Mouse (Mus musculus) hindbrain, embryonic 14.5 days (tissue): Measurements from ENCODE around the gene Cd40lg. TPM values are rescaled to one million over a fixed set of nuclear protein-coding genes. Genes with fewer than 3 reads are reported as not detected.

Experiments
- ATAC-seq: fragments of 200-750 bp; cut with Nextera tagmentation; 2 replicates; pipeline ENCODE4 v1.8.0; 2017; ENCODE audit warnings: moderate number of reproducible peaks, mild to moderate bottlenecking, moderate TSS enrichment, moderate library complexity; ENCODE audit not compliant: low FRiP score
- DNase-seq: peaks from one replicate; pipeline ENCODE4 v3.0.0-alpha.2; 2015; ENCODE audit warnings: low spot score
- H3K27ac ChIP-seq: fragments of 300-500 bp; sonication (generic); 2 replicates; pipeline ENCODE4 v1.5.1; 2014; ENCODE audit warnings: mild to moderate bottlenecking, moderate library complexity
- H3K27me3 ChIP-seq: fragments of 300-500 bp; sonication (generic); 2 replicates; pipeline ENCODE4 v1.6.1; 2014; ENCODE audit warnings: mild to moderate bottlenecking, low read length, mixed read lengths; ENCODE audit not compliant: control insufficient read depth, insufficient read depth
- H3K36me3 ChIP-seq: fragments of 300-500 bp; sonication (generic); replicated peaks from 2 replicates; pipeline ENCODE4 v1.6.1; 2014; ENCODE audit not compliant: control insufficient read depth, insufficient read depth
- H3K4me1 ChIP-seq: fragments of 300-500 bp; sonication (generic); replicated peaks from 2 replicates; pipeline ENCODE4 v1.6.1; 2014; ENCODE audit warnings: antibody characterized with exemption, low read length, mixed read lengths; ENCODE audit not compliant: control insufficient read depth, insufficient read depth
- H3K4me2 ChIP-seq: fragments of 300-500 bp; sonication (generic); replicated peaks from 2 replicates; pipeline ENCODE4 v1.6.1; 2014; ENCODE audit warnings: mild to moderate bottlenecking, moderate library complexity
- H3K4me3 ChIP-seq: fragments of 300-500 bp; sonication (generic); replicated peaks from 2 replicates; pipeline ENCODE4 v1.5.1; 2014; ENCODE audit warnings: mild to moderate bottlenecking, low read length
- H3K9ac ChIP-seq: fragments of 300-500 bp; sonication (generic); 2 replicates; pipeline ENCODE4 v1.6.1; 2014
- H3K9me3 ChIP-seq: fragments of 300-500 bp; sonication (generic); 2 replicates; pipeline ENCODE4 v1.6.1; 2016; ENCODE audit warnings: low read length; ENCODE audit not compliant: control insufficient read depth
- WGBS: fragments of 180-500 bp; shearing (Covaris S2); extraction: QIAGEN DNeasy Blood & Tissue Kit; methylation state at CpG from one replicate; pipeline ENCODE4 v1.1.7; 2014; 5-methylcytosine and 5-hydroxymethylcytosine counted together
- polyA plus RNA-seq: library from polyadenylated mRNA; unstranded; fragments of >200 nt; fragmentation: Nextera tagmentation; extraction: Ambion mirVana; gene quantifications from 2 replicates; pipeline ENCODE4 v1.2.1, GENCODE M21; 2014

The Cd40lg gene
- not detected in 2 replicates for polyA plus RNA-seq

DNA sequence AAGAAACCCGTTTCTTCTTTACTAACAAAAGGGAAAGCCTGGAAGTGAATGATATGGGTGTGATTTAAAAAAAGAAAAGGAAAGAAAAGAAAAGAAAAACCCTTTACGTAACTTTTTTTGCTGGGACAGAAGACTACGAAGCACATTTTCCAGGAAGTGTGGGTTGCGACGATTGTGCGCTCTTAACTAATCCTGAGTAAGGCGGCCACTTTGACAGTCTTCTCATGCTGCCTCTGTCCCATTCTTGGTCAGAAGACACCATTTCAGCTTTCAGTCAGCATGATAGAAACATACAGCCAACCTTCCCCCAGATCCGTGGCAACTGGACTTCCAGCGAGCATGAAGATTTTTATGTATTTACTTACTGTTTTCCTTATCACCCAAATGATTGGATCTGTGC, at the start of gene Cd40lg:
Gene Cd40lg, plus strand, starts transcription at position 268 of the 400 bp plus-strand sequence.
- Histone ChIP-seq H3K9me3 (no peaks in the 10 kb centered on the region), H3K4me2 (no peak within 1 kb of the TSS), H3K9ac (no peak within 1 kb of the TSS), H3K27me3 (no peaks in the 10 kb centered on the region), H3K27ac (no peak within 1 kb of the TSS), H3K4me3 (no peak within 1 kb of the TSS), H3K36me3 (no peaks in the 10 kb centered on the region), H3K4me1 (no peaks in the 10 kb centered on the region)
- WGBS = 91% methylated on average over 9 of the region's 9 CpGs
- ATAC-seq = no peak
- no peak for DNase-seq

DNA sequence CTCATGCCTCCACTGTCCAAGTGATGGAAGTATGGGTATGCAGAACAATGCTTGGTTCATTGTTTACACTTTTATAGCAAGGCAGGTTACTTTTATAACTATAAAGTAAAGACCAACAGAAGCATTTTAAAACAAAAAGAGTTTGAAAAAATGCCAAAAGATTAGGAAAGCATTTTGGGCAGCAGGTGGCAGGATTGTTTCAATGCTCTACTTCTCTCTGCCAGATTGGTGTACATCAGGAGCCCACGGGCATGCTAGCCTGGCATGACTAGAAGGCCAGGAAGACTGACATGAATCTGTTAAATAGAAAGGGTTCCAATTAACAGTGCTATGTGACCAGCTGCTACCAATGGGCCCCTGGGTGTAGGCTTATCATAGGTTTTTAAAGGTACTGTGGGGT, 45.4 kb upstream of the Cd40lg start:
- 67% methylated on average over 1 of the region's 1 CpGs for WGBS
- DNase-seq (no peak), ATAC-seq (no peak)
- Histone ChIP-seq H3K4me3 (no peak overlapping the region), H3K27ac (no peak overlapping the region), H3K27me3 (no peaks in the 10 kb centered on the region), H3K9ac (no peak overlapping the region), H3K4me2 (no peak overlapping the region), H3K36me3 (no peaks in the 10 kb centered on the region), H3K9me3 (no peaks in the 10 kb centered on the region), H3K4me1 (no peaks in the 10 kb centered on the region)

DNA sequence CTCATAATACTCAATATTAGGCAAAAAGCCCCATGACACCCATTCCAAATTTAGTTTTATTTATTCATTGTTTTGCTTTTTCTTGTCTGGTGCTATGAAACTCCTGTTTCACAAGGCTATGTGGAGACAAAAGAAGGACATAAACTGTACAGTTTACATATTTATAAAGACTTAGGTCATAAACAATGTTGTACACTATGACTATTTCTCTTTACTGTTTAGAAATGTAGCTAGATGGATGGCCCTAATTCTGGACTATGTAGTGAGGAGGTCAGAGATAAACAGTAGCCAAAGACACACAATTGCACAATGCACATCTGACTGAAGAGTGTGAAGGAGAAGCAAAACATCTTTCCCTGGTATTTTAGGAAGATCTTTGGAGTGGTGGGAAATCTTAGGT, 40.7 kb upstream of the Cd40lg start:
- Histone ChIP-seq H3K36me3 (no peaks in the 10 kb centered on the region), H3K27ac (no peak overlapping the region), H3K4me1 (no peaks in the 10 kb centered on the region), H3K9me3 (no peaks in the 10 kb centered on the region), H3K27me3 (no peaks in the 10 kb centered on the region), H3K4me2 (no peak overlapping the region), H3K4me3 (no peak overlapping the region), H3K9ac (no peak overlapping the region)
- DNase-seq = no peak
- ATAC-seq = no peak

DNA sequence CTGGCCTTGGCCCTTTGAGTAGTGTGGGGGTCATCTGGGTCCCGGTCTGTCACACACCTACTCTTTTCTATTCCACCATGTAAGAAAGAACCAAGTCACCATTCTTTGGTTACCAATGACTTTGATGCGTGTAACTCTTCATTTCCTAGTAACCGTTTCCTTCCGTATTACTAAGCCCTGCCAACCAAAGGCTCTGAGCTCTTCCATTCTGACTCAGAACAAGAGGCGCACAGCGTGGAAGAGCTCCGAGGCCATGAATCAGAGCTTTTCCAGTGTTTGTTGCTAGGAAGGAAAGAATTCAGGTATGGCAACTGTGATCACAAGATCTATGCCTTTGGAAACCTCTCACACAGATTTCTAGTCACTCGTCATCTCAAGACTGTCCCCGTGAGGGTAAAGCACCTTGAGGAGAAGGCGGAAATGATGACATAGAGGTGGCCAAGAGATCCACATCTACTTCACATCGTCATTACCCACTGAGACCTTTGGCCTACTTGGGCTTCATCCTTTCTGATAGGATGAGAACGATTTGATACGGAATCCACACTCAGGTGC, 34.6 kb upstream of the Cd40lg start:
- Histone ChIP-seq H3K4me2 (no peak overlapping the region), H3K9ac (no peak overlapping the region), H3K27ac (no peak overlapping the region), H3K4me3 (no peak overlapping the region), H3K4me1 (no peaks in the 10 kb centered on the region), H3K27me3 (no peaks in the 10 kb centered on the region), H3K36me3 (no peaks in the 10 kb centered on the region), H3K9me3 (no peaks in the 10 kb centered on the region)
- ATAC-seq (no peak), DNase-seq (no peak)
- WGBS = 95% methylated on average over 13 of the region's 13 CpGs

DNA sequence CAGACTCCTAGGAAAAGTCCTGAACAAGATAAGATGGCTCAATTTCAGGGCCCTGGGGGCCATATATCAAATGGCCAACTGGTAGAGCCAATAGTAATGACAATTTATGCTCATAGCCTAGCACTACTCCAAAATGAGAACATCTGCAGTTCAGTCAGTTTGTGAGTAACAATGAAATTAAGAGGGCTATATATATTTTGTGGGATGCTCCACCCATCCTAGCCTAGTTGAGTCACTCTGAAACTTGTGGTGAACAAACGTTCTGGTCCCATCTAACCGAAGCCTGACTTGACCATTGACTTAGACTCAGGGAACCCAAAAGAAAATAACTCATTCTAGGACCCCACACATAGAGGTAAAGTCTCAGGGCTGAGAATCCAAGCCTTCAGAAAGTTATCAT, 29.5 kb upstream of the Cd40lg start:
- H3K9ac ChIP-seq = no peak overlapping the region
- H3K27ac ChIP-seq = no peak overlapping the region
- H3K4me3 ChIP-seq = no peak overlapping the region
- no peaks in the 10 kb centered on the region for H3K4me1 ChIP-seq
- H3K36me3 ChIP-seq = no peaks in the 10 kb centered on the region
- DNase-seq (no peak), ATAC-seq (no peak)
- H3K27me3 ChIP-seq = no peaks in the 10 kb centered on the region
- no peak overlapping the region for H3K4me2 ChIP-seq
- WGBS = 82% methylated on average over 2 of the region's 2 CpGs
- H3K9me3 ChIP-seq = no peaks in the 10 kb centered on the region

DNA sequence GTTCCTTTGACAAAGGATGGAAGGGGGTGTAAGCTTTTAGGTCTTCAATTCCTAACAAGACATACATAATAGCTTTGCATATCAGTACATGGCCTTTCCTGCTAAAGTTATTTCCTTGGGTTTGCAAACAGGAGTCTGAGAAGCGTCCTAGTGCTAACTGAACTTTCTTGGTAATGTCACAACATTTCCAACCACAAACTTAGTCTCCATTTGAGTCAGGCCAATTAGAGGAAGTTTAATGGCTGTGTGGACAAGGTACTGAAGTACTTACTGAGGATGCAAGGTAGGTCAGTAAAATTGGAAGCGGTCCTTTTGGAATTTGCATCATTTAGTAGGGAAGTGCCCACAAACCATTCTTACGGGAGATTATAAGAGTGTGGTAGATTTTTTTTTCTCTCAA, 28.6 kb upstream of the Cd40lg start:
- no peaks in the 10 kb centered on the region for H3K9me3 ChIP-seq
- no peaks in the 10 kb centered on the region for H3K27me3 ChIP-seq
- no peak overlapping the region for H3K9ac ChIP-seq
- H3K4me2 ChIP-seq = no peak overlapping the region
- H3K4me1 ChIP-seq = no peaks in the 10 kb centered on the region
- ATAC-seq (no peak), DNase-seq (no peak)
- H3K36me3 ChIP-seq = no peaks in the 10 kb centered on the region
- H3K27ac ChIP-seq = no peak overlapping the region
- no peak overlapping the region for H3K4me3 ChIP-seq
- 94% methylated on average over 3 of the region's 3 CpGs for WGBS

DNA sequence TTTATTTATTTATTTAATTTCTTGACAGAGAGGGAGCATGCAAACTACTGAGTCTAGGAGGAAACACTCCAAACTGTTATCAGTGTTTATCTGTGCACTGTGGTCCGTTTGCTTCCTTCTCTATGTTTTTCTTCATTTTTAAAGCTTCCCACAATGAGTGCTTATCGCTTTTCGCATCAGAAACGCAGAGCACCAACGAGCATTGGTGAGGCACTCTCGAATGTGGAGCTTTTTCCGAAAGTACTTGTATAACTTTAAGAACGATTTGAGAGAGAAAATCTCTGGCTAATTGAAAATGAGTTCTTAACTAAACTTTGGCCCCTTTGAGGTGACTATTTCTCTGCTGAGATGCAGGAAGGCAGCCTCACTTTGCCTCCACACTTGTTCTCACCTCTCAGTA, 24.6 kb upstream of the Cd40lg start:
- Histone ChIP-seq H3K9me3 (no peaks in the 10 kb centered on the region), H3K4me1 (no peaks in the 10 kb centered on the region), H3K9ac (no peak overlapping the region), H3K36me3 (no peaks in the 10 kb centered on the region), H3K27me3 (no peaks in the 10 kb centered on the region), H3K4me3 (no peak overlapping the region), H3K27ac (no peak overlapping the region), H3K4me2 (no peak overlapping the region)
- DNase-seq = no peak
- 86% methylated on average over 8 of the region's 8 CpGs for WGBS
- no peak for ATAC-seq

DNA sequence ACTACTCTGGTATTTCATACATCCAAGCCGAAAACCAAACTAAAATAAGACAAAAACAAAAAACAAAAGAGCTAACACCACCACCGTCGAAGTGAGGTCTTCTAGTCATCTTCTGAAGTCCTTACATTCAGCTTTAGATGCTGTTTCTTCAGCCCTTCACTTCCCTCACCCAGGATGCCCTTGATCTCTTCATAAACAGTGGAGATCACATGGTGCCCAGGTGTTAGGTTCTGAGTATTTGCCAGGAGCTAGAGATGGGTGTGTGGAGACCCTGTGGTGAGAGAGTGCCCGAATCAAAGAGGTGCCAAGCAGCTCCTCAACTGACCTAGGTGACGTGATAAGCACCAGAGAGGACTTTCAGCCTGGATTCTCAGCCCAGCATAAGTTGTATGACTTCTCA, 22.6 kb upstream of the Cd40lg start:
- no peaks in the 10 kb centered on the region for H3K27me3 ChIP-seq
- H3K4me1 ChIP-seq = no peaks in the 10 kb centered on the region
- DNase-seq (no peak), ATAC-seq (no peak)
- no peaks in the 10 kb centered on the region for H3K36me3 ChIP-seq
- no peak overlapping the region for H3K4me2 ChIP-seq
- WGBS = 91% methylated on average over 5 of the region's 5 CpGs
- no peaks in the 10 kb centered on the region for H3K9me3 ChIP-seq
- H3K27ac ChIP-seq = no peak overlapping the region
- H3K4me3 ChIP-seq = no peak overlapping the region
- H3K9ac ChIP-seq = no peak overlapping the region

DNA sequence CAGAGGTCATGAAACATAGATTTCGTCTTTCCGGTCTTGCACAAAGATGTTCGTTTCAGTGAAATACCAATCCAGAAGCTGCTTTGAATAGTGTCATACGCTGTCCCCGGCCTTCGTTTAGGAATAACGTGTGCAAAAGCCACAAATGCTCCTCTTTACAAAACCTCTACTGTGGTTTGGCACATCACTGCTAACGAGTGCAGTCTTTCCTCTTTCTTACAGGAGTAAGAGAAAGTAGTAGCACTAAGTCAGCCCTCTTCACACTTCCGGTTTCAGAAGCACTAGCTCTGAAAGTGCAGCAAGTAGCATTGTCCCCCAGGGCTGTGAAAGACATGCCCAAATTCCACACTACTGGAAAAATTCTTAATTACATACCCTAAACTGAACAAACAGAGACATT, 15.6 kb upstream of the Cd40lg start:
- H3K27ac ChIP-seq = no peak overlapping the region
- DNase-seq = no peak
- no peak for ATAC-seq
- no peak overlapping the region for H3K4me2 ChIP-seq
- H3K9me3 ChIP-seq = no peaks in the 10 kb centered on the region
- WGBS = 88% methylated on average over 9 of the region's 9 CpGs
- no peak overlapping the region for H3K4me3 ChIP-seq
- no peaks in the 10 kb centered on the region for H3K27me3 ChIP-seq
- H3K4me1 ChIP-seq = no peaks in the 10 kb centered on the region
- no peak overlapping the region for H3K9ac ChIP-seq
- no peaks in the 10 kb centered on the region for H3K36me3 ChIP-seq

DNA sequence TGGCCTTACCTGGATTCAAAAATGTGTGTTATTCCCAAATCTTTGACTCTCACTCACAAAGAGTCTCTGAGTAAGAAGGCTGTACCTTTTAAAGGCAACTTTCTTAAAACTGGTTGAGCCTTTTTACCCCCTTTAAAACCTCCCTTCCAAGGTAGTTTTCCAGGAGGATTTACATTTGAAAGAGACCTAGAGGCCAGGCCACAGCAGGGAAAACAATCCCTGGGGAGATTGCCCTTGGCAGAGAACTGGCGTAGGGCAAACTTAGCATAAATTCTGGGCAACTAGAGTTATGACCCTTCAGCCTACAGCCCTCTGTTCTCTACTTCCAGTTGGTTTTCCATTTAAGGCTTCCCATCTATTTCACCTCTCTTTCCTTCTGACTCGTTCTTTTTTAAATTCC, 13.9 kb upstream of the Cd40lg start:
- DNase-seq = no peak
- 42% methylated on average over 2 of the region's 2 CpGs for WGBS
- H3K27ac ChIP-seq = no peak overlapping the region
- H3K9me3 ChIP-seq = no peaks in the 10 kb centered on the region
- no peak overlapping the region for H3K4me2 ChIP-seq
- H3K4me1 ChIP-seq = no peaks in the 10 kb centered on the region
- no peak overlapping the region for H3K4me3 ChIP-seq
- ATAC-seq = no peak
- no peaks in the 10 kb centered on the region for H3K36me3 ChIP-seq
- no peaks in the 10 kb centered on the region for H3K27me3 ChIP-seq
- H3K9ac ChIP-seq = no peak overlapping the region
